Mouse (Mus musculus): Measurements from ENCODE around the gene Iqsec1.

- TF ChIP-seq CTCF (IDR thresholded peaks at IDR 0.05; ENCODE audit: low read depth, low read length): no peak
- no peak for TF ChIP-seq POLR2A (IDR thresholded peaks at IDR 0.05; ENCODE audit: insufficient read depth, low read length)
- no peak for TF ChIP-seq EP300 (IDR thresholded peaks at IDR 0.05; ENCODE audit: insufficient read depth, low read depth, low read length)
Measured at GRCm38 (mm10) chr6:90689500-90689899, 299.0 kb downstream of the Iqsec1 start.
